Mouse (Mus musculus): Measurements from ENCODE around the gene Cdkl3.

Cdkl3 gene

DNA sequence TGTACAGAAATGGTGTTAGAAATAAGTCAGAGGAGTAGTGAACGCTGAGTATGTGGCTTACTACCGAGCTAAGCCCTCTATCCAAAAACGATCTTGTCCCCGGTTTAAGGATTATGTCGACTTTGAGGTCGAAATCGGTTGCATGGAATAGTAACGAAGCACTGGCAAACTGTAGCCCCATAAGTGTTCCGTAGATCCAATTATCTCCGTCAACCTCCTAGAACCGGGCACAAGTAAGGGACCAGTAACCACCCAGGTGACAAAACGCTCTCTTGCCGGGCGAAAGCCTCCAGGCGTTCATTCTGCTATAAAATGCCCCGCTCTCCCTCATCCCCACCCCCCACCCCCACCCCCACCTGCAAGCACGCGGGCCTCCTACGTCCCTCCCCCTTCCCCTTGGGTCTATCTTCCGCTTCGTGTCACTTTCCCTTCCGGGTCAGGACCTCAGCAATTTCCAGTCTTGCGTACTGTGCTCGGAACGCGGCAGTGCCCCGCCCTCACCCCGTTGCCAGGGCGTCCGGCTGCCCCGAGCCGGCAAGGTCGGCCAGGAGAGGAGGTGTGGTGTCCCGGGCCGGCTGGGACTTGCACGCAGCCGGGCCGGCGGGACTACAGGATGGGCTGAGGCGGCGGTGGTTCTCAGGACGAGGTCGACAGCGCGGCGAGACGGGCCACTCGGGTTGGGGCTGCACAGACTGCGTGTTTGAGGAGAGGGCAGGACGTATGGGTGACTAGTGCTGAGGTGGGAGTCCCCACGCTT is at the start of gene Cdkl3:
TSS of gene Cdkl3 (plus strand) at position 450 of the 757 bp plus-strand sequence.
- DNase-seq (ENCODE audit: low spot score in 2 of 2): peak; percentile 93 to 94

DNA sequence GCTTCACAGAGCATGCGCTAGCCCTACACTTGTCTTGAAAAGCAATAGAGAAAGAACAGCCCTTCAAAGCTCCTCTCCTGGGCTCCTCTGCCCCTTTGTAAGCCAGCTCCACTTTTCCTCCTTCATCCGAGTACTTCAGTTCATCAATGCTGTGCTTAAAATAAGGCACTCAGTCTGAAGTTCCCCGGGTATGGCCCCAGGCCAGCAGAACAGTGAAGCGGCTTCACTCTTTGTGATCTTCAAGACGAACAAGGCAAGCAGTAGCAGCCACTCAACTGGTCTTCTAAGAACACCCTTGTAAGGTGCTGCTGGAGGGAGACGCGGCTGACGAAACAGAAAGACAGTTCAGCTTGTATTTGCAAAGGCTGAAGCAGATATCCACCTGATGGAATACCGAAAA is 47.9 kb upstream of the Cdkl3 start:
- DNase-seq (ENCODE audit: low spot score in 2 of 2): no peak

- no peak for DNase-seq (ENCODE audit: low spot score in 2 of 2)
These were observed 46.3 kb upstream of the Cdkl3 start for GRCm38 (mm10) chr11:51957760-51958159.

GRCm38 (mm10) chr11:51959511-51959910 is 44.5 kb upstream of the Cdkl3 start:
- no peak for DNase-seq (ENCODE audit: low spot score in 2 of 2)

GRCm38 (mm10) chr11:51960061-51960460 is 44.0 kb upstream of the Cdkl3 start:
- no peak for DNase-seq (ENCODE audit: low spot score in 2 of 2)

- DNase-seq (ENCODE audit: low spot score in 2 of 2): no peak
These were observed 43.0 kb upstream of the Cdkl3 start for GRCm38 (mm10) chr11:51960967-51961471.

GRCm38 (mm10) chr11:51961761-51962160 is 42.3 kb upstream of the Cdkl3 start:
- no peak for DNase-seq (ENCODE audit: low spot score in 2 of 2)

- DNase-seq (ENCODE audit: low spot score in 2 of 2): no peak
These were observed 41.7 kb upstream of the Cdkl3 start for GRCm38 (mm10) chr11:51962277-51962676.

- DNase-seq (ENCODE audit: low spot score in 2 of 2): no peak
These were observed 37.4 kb upstream of the Cdkl3 start for GRCm38 (mm10) chr11:51966651-51967050.

DNA sequence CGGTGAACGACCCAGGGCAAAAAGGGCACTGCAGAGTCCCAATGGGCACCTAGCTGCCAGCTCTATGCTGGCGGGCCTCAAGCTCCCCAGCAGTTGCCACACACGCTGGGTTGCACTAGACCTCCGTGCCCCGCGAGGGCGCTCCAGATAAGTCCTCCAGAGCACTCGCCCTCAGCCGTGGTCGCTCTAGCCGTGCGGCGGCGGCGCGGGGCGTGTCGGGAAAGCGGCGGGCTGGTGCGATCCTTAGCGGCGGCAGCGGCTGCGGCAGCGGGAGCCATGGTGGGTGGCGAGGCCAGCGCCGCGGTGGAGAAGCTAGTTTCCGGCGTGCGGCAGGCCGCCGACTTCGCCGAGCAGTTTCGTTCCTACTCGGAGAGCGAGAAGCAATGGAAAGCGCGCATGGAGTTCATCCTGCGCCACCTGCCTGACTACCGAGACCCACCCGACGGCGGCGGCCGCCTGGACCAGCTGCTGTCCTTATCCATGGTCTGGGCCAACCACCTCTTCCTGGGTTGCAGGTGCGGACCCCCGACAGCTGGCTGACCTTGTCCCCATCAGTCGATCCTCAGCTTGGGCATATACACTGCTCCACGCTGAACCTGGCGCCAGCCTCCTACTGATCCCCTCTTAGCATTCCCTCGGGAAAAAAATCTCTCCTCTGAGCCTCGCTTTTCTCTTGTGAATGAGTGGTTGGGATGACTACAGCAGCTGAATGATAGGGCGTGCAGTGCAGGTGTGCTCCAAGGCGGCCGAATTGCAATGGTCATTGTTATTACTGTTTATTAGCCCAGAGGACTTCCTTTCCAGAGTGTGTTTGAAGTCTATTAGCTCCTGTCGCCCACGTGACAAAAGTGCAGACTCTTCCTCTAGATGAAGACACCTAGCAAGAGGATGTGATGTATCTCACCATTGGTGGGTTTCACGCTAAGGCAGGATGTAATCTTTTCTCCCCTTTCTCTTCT is 36.3 kb upstream of the Cdkl3 start, which contains the start of gene Cdkn2aipnl:
TSS of gene Cdkn2aipnl (plus strand) at position 219 of the 959 bp plus-strand sequence.
- peak; percentile 92 to 94 for DNase-seq (ENCODE audit: low spot score in 2 of 2)

DNA sequence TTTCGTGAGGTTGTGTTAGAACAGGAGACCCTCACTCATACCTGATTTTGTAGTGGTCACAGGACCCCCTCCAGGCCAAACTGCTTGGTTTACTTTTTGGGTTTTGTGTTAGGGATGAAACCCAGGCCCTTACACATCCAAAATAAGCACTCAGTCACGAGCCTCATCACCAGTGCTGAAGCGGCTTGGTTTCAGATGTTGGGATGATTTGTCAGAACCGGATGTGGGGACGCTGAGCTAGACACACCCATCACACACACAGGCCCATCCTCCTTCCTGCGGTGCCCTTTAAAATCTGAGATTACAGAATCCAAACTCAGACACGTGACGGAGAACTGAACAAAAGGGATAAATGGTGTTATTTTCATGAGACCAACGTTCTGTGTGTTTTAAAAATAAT is 35.1 kb upstream of the Cdkl3 start:
- no peak for DNase-seq (ENCODE audit: low spot score in 2 of 2)

DNA sequence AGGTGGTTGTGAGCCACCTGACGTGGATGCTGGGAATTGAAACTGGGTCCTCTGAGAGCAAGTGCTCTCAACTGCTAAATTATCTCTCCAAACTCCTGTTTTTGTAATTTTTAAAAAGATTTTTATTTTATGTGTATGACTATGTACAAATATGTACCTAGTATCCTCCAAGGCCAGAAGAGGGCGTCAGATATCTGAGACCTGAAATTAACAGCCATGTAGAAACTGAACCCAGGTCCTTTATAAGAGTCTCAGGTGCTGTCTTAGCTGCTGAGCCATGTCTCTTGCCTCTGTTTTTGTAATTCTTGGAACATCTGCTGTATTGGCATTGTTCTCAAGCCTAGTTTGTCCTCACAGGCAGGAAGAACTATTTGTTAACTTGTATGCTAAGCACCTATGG is 34.5 kb upstream of the Cdkl3 start:
- no peak for DNase-seq (ENCODE audit: low spot score in 2 of 2)

- DNase-seq (ENCODE audit: low spot score in 2 of 2): no peak
These were observed 32.4 kb upstream of the Cdkl3 start for GRCm38 (mm10) chr11:51971644-51972043.

DNA sequence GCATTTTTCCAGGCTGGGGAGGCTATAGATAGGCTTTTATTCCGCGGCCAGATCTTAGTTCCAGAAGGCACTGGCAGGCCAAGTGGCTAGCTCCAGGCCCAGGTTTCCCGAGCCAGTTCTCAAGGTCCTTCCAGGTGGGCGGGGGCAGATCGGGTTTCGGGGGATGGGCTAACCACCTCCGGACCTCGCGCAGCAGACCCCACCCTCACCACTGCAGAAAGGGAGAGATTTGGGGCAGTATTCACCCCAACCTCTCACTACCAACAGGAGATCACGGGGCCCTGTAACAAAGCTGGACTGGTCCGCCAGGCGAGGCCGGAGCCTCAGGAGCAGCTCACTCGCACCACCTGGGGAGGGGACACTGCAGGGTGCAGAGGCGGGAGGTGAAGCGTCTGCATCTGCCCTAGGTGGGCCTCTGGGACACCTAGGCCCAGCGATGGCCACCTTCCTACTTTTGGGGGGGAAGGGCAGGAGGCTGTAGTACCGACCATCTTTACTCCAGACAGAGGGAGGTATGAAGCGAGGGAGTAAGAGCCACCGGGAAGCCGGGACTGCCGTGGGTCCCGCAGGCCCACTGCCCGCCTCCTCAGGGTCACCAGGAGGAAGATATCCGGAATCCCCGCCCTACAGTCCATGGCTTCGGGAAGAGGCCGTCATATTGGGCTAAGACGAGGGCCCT is 4.3 kb upstream of the Cdkl3 start:
- peak; percentile 58 to 71 for DNase-seq (ENCODE audit: low spot score in 2 of 2)

DNA sequence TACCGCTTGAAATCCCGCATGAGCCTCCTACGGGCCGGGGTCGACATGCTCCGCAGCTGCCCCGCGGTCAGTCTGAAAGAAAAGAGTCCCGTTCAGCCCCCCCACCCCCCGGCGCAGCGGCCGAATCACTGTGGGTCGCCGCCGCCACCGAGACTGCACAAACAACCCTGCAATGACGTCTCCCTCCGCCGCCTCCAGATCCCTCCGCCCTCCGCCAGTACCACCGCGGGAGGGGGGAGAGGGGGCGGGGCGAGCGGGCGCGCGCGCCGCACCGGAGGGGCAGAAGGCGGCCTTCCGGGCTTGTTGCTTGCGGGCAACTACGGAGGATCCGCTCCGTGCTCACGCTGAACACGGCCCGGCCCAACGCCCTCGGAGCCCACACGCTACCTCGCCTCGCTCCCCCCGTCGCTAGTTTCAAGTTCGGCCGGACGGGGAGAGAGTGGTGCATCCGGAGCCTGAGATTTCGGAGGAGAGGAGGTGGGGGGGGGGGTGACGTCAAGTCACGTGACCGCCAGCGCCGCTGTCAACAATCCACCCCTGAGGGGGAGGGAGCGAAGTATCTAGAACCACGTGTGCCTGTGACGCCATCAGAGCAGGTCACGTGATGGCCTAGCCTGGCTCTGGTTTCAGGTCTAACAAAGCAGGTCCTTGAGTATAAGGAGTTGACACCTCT is 3.6 kb upstream of the Cdkl3 start, which contains the start of gene Ube2b:
TSS of gene Ube2b (minus strand) at position 473 of the 673 bp plus-strand sequence.
- DNase-seq (ENCODE audit: low spot score in 2 of 2): peak; percentile 89 to 97

GRCm38 (mm10) chr11:52001341-52001740 is 2.7 kb upstream of the Cdkl3 start:
- no peak for DNase-seq (ENCODE audit: low spot score in 2 of 2)

GRCm38 (mm10) chr11:52001861-52002260 is 2.2 kb upstream of the Cdkl3 start:
- DNase-seq (ENCODE audit: low spot score in 2 of 2): no peak

DNA sequence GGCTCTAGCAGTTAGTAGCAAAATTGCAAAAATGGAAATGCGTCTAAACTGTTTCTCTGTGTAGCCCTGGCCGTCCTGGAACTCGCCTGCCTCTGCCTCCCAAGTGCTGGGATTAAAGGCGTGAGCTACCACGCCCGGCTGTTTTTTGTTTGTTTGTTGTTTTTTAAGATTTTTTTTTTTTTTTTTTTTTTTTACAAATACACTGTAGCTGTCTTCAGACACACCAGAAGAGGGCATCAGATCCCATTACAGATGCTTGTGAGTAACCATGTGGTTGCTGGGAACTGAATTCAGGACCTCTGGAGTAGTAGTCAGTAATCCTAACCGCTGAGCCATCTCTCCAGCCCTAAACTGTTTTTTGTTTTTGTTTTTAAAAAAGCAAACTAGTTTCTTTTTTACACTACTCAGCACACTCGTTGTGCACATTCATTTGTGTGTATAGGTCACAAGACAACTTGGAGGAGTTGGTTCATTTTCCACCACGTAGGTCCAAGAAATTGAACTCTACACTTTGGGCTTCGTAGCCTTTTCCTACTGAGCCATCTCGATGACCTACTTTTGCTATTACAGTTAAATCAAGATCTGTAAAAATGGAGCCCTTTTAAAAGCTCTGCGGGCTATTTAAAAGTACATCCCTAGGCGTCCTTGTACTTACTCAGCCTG is 1.0 kb upstream of the Cdkl3 start:
- no peak for DNase-seq (ENCODE audit: low spot score in 2 of 2)

DNA sequence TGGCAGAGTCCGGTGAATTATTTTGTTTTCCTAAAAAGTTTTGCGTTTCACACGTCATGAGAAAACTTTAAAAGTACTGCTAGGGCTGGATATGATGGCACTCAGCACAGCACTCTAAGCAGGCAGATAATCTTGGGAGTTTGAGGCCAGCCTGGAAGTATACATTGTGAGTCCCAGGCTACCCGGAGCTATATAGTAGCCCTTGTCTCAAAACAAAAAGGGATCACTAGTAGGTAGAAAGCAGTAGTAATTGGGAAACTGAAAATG is 583 bp upstream of the Cdkl3 start:
- DNase-seq (ENCODE audit: low spot score in 2 of 2): no peak

GRCm38 (mm10) chr11:52005586-52005985 is 1.6 kb downstream of the Cdkl3 start:
- DNase-seq (ENCODE audit: low spot score in 2 of 2): no peak

- no peak for DNase-seq (ENCODE audit: low spot score in 2 of 2)
These were observed 7.0 kb downstream of the Cdkl3 start for GRCm38 (mm10) chr11:52011011-52011410.

Measured in urinary bladder, postnatal 4 days (tissue).